8 mouse cellular contexts compared by ENCODE assay signal in genomic region chr4:155069191-155069590, GRCm38 (mm10). TPM values are rescaled to one million over a fixed set of nuclear protein-coding genes. Genes with fewer than 3 reads are reported as not detected.
DNase-seq lines count a peak whose midpoint lies in the region; ATAC-seq and TF ChIP-seq lines count a peak whose summit lies in the region.

No protein-coding gene starts in this region.

- peak; percentile 23 for DNase-seq in thymus, postnatal 14 days
- no peak for DNase-seq in thymus, postnatal 0 days (ENCODE audit: low spot score)
- DNase-seq in naive thymus-derived CD4-positive, alpha-beta T cell, adult 2 months (ENCODE audit: low read depth), result peak; percentile 40
- no peak for DNase-seq in spleen, postnatal 36 days (ENCODE audit: low spot score in 2 of 2)

- no peak for ATAC-seq in intestine, postnatal 0 days
- no peak for ATAC-seq in intestine, embryonic 16.5 days
- ATAC-seq in midbrain, embryonic 13.5 days, result no peak

- peaks cover 50% of the 10 kb centered on the region for H3K36me3 ChIP-seq in intestine, postnatal 0 days (ENCODE audit: control insufficient read depth, insufficient read depth)
- H3K36me3 ChIP-seq in intestine, embryonic 16.5 days (ENCODE audit: control insufficient read depth, insufficient read depth, low read length), result peaks cover 30% of the 10 kb centered on the region
- peaks cover 57% of the 10 kb centered on the region for H3K36me3 ChIP-seq in midbrain, embryonic 13.5 days

- no peak for TF ChIP-seq POLR2A in bone marrow, adult 2 months (IDR thresholded peaks at IDR 0.05; ENCODE audit: borderline replicate concordance, control insufficient read depth, low read depth, low read length)

- H3K4me3 ChIP-seq in intestine, postnatal 0 days (ENCODE audit: low read depth, low read length), result no peak overlapping the region
- no peak overlapping the region for H3K4me3 ChIP-seq in intestine, embryonic 16.5 days (ENCODE audit: low read length)
- no peak overlapping the region for H3K4me3 ChIP-seq in bone marrow, adult 2 months (replicated peaks; ENCODE audit: control insufficient read depth, low read depth, low read length)
- no peak overlapping the region for H3K4me3 ChIP-seq in midbrain, embryonic 13.5 days (replicated peaks)

- H3K27ac ChIP-seq in intestine, postnatal 0 days (ENCODE audit: low read depth, low read length), result no peak overlapping the region
- no peak overlapping the region; the same call in 1 of the 2 replicates for H3K27ac ChIP-seq in intestine, embryonic 16.5 days (ENCODE audit: low read length)
- no peak overlapping the region for H3K27ac ChIP-seq in bone marrow, adult 2 months (ENCODE audit: control insufficient read depth, insufficient read depth, low read depth, low read length, poor library complexity)
- no peak overlapping the region for H3K27ac ChIP-seq in midbrain, embryonic 13.5 days

- WGBS in intestine, postnatal 0 days, result 84% methylated on average over 6 of the region's 6 CpGs
- 79% methylated on average over 6 of the region's 6 CpGs for WGBS in intestine, embryonic 16.5 days
- 90% methylated on average over 6 of the region's 6 CpGs for WGBS in bone marrow, adult 2 months
- WGBS in midbrain, embryonic 13.5 days, result 88% methylated on average over 6 of the region's 6 CpGs

- no peaks in the 10 kb centered on the region for H3K9me3 ChIP-seq in intestine, postnatal 0 days (ENCODE audit: control insufficient read depth)
- no peaks in the 10 kb centered on the region for H3K9me3 ChIP-seq in intestine, embryonic 16.5 days (ENCODE audit: control insufficient read depth, low read length)
- no peaks in the 10 kb centered on the region for H3K9me3 ChIP-seq in midbrain, embryonic 13.5 days

- peaks cover 5% of the 10 kb centered on the region for H3K4me1 ChIP-seq in intestine, postnatal 0 days (replicated peaks; ENCODE audit: control insufficient read depth, insufficient read depth, low read length)
- peaks cover 17% of the 10 kb centered on the region for H3K4me1 ChIP-seq in intestine, embryonic 16.5 days (ENCODE audit: control insufficient read depth, insufficient read depth, low read length)
- peaks cover 1% of the 10 kb centered on the region; the same call in 1 of the 2 replicates for H3K4me1 ChIP-seq in bone marrow, adult 2 months (ENCODE audit: control insufficient read depth, insufficient read depth, low read length)
- H3K4me1 ChIP-seq in midbrain, embryonic 13.5 days (replicated peaks), result peaks cover 23% of the 10 kb centered on the region

- H3K4me2 ChIP-seq in intestine, postnatal 0 days (replicated peaks; ENCODE audit: low read depth), result no peak overlapping the region
- no peak overlapping the region for H3K4me2 ChIP-seq in intestine, embryonic 16.5 days (ENCODE audit: low read depth, low read length)
- H3K4me2 ChIP-seq in midbrain, embryonic 13.5 days (replicated peaks), result no peak overlapping the region

- peak; percentile 66 for TF ChIP-seq CTCF in intestine, postnatal 0 days (IDR thresholded peaks at IDR 0.05; ENCODE audit: low read depth)
- peak; percentile 22; the same call in 1 of the 2 replicates for TF ChIP-seq CTCF in bone marrow, adult 2 months (IDR thresholded peaks at IDR 0.05; ENCODE audit: control insufficient read depth, insufficient read depth, low read length)

- H3K27me3 ChIP-seq in intestine, postnatal 0 days (replicated peaks; ENCODE audit: control insufficient read depth, insufficient read depth, low read length), result no peaks in the 10 kb centered on the region
- H3K27me3 ChIP-seq in intestine, embryonic 16.5 days (replicated peaks; ENCODE audit: control insufficient read depth, insufficient read depth, low read length), result no peaks in the 10 kb centered on the region
- no peaks in the 10 kb centered on the region for H3K27me3 ChIP-seq in midbrain, embryonic 13.5 days

- H3K9ac ChIP-seq in intestine, postnatal 0 days (ENCODE audit: low read depth, low read length), result no peak overlapping the region
- no peak overlapping the region for H3K9ac ChIP-seq in intestine, embryonic 16.5 days (ENCODE audit: low read depth, low read length)
- H3K9ac ChIP-seq in midbrain, embryonic 13.5 days (replicated peaks), result no peak overlapping the region; the same call in 1 of the 2 replicates

RNA-seq across cellular contexts. Expression of gene Pex10, which starts 2.4 kb away (rescaled TPM):
- polyA plus RNA-seq in intestine, postnatal 0 days (2015; fragmentation: Nextera tagmentation; extraction: Ambion mirVana), result 11.7 and 12.9 TPM in 2 replicates
- 28.9 and 30.5 TPM in 2 replicates for polyA plus RNA-seq in intestine, embryonic 16.5 days (2015; fragmentation: Nextera tagmentation; extraction: Ambion mirVana)
- polyA plus RNA-seq in thymus, postnatal 0 days (2015; fragmentation: Nextera tagmentation; extraction: Ambion mirVana), result 15.9 and 16.3 TPM in 2 replicates
- polyA plus RNA-seq in bone marrow, adult 2 months (2011; ENCODE audit: insufficient read depth, insufficient read length, low replicate concordance, missing spikeins), result 3.4 and 12.1 TPM in 2 replicates
- 19.6 and 21.8 TPM in 2 replicates for polyA plus RNA-seq in midbrain, embryonic 13.5 days (2015; fragmentation: Nextera tagmentation; extraction: Ambion mirVana)

RNA-seq across cellular contexts. Expression of gene Plch2, which starts 12.6 kb away (rescaled TPM):
- polyA plus RNA-seq in intestine, postnatal 0 days (2015; fragmentation: Nextera tagmentation; extraction: Ambion mirVana), result 5.3 and 5.7 TPM in 2 replicates
- polyA plus RNA-seq in intestine, embryonic 16.5 days (2015; fragmentation: Nextera tagmentation; extraction: Ambion mirVana), result 19.8 and 22.9 TPM in 2 replicates
- 0.67 and 0.74 TPM in 2 replicates for polyA plus RNA-seq in thymus, postnatal 0 days (2015; fragmentation: Nextera tagmentation; extraction: Ambion mirVana)
- polyA plus RNA-seq in bone marrow, adult 2 months (2011; ENCODE audit: insufficient read depth, insufficient read length, low replicate concordance, missing spikeins), result not detected in 2 replicates
- 7.7 and 9.0 TPM in 2 replicates for polyA plus RNA-seq in midbrain, embryonic 13.5 days (2015; fragmentation: Nextera tagmentation; extraction: Ambion mirVana)

RNA-seq across cellular contexts. Expression of gene Rer1, which starts 17.0 kb away (rescaled TPM):
- polyA plus RNA-seq in intestine, postnatal 0 days (2015; fragmentation: Nextera tagmentation; extraction: Ambion mirVana), result 277 and 297 TPM in 2 replicates
- 211 and 216 TPM in 2 replicates for polyA plus RNA-seq in intestine, embryonic 16.5 days (2015; fragmentation: Nextera tagmentation; extraction: Ambion mirVana)
- polyA plus RNA-seq in thymus, postnatal 0 days (2015; fragmentation: Nextera tagmentation; extraction: Ambion mirVana), result 184 and 189 TPM in 2 replicates
- polyA plus RNA-seq in bone marrow, adult 2 months (2011; ENCODE audit: insufficient read depth, insufficient read length, low replicate concordance, missing spikeins), result 41.1 and 55.8 TPM in 2 replicates
- 121 and 124 TPM in 2 replicates for polyA plus RNA-seq in midbrain, embryonic 13.5 days (2015; fragmentation: Nextera tagmentation; extraction: Ambion mirVana)

RNA-seq across cellular contexts. Expression of gene Morn1, which starts 17.2 kb away (rescaled TPM):
- polyA plus RNA-seq in intestine, postnatal 0 days (2015; fragmentation: Nextera tagmentation; extraction: Ambion mirVana), result 1.8 and 2.2 TPM in 2 replicates
- 3.6 and 4.3 TPM in 2 replicates for polyA plus RNA-seq in intestine, embryonic 16.5 days (2015; fragmentation: Nextera tagmentation; extraction: Ambion mirVana)
- 2.7 and 2.9 TPM in 2 replicates for polyA plus RNA-seq in thymus, postnatal 0 days (2015; fragmentation: Nextera tagmentation; extraction: Ambion mirVana)
- polyA plus RNA-seq in bone marrow, adult 2 months (2011; ENCODE audit: insufficient read depth, insufficient read length, low replicate concordance, missing spikeins), result 2.0 and 6.5 TPM in 2 replicates
- polyA plus RNA-seq in midbrain, embryonic 13.5 days (2015; fragmentation: Nextera tagmentation; extraction: Ambion mirVana), result 6.0 and 8.9 TPM in 2 replicates

Comparison
In these comparisons a context has a peak if more than half of its experiments do, and no peak if none do; other contexts are left out.
1. DNase-seq: peak in thymus, postnatal 14 days (single experiment) and naive thymus-derived CD4-positive, alpha-beta T cell, adult 2 months (single experiment); none in thymus, postnatal 0 days (single experiment) and spleen, postnatal 36 days (0 of 2).